Mouse (Mus musculus) fibroblast of lung, adult 2 months (primary cell): ENCODE measurements around the gene Gaa.
A peak's percentile ranks its signal among the peaks of the same experiment; 100 is the strongest.
"Not testable (repeated sequence)": the region's sequence is repeated elsewhere in the genome, so short reads cannot be mapped to it uniquely, and the experiment has no call there.

Experiments
- DNase-seq: peaks from one replicate; pipeline ENCODE4 v3.0.0-alpha.2; 2011; ENCODE audit warnings: low read depth

The Gaa gene

GRCm38 (mm10) chr11:119267768-119268556 lies at the start of gene Gaa:
TSS of gene Gaa (plus strand) at chr11:119267887.
- peak; percentile 93 for DNase-seq

GRCm38 (mm10) chr11:119219816-119220465 lies 47.7 kb upstream of the Gaa start:
- DNase-seq = no peak

- no peak for DNase-seq
Measured at GRCm38 (mm10) chr11:119221812-119222510, 45.7 kb upstream of the Gaa start.

GRCm38 (mm10) chr11:119223124-119223890 lies 44.4 kb upstream of the Gaa start:
- no peak for DNase-seq

- DNase-seq = no peak
Measured at GRCm38 (mm10) chr11:119224926-119225325, 42.8 kb upstream of the Gaa start.

GRCm38 (mm10) chr11:119225634-119226033 lies 42.1 kb upstream of the Gaa start:
- DNase-seq = no peak

GRCm38 (mm10) chr11:119227591-119227990 lies 40.1 kb upstream of the Gaa start:
- DNase-seq = no peak

GRCm38 (mm10) chr11:119228091-119228781 lies 39.5 kb upstream of the Gaa start, which contains the start of the genes Tbc1d16 and Ccdc40:
TSS of gene Tbc1d16 (minus strand) at chr11:119228499.
TSS of gene Ccdc40 (plus strand) at chr11:119228572.
- DNase-seq = no peak

- DNase-seq = no peak
Measured at GRCm38 (mm10) chr11:119228846-119229626, 38.7 kb upstream of the Gaa start.

GRCm38 (mm10) chr11:119234770-119235169 lies 32.9 kb upstream of the Gaa start:
- DNase-seq = no peak

GRCm38 (mm10) chr11:119235596-119235995 lies 32.1 kb upstream of the Gaa start:
- DNase-seq = no peak

GRCm38 (mm10) chr11:119236354-119236753 lies 31.3 kb upstream of the Gaa start:
- DNase-seq = no peak

- DNase-seq = no peak
Measured at GRCm38 (mm10) chr11:119237007-119237406, 30.7 kb upstream of the Gaa start.

GRCm38 (mm10) chr11:119237568-119238304 lies 30.0 kb upstream of the Gaa start:
- no peak for DNase-seq

GRCm38 (mm10) chr11:119238305-119238721 lies 29.4 kb upstream of the Gaa start:
- no peak for DNase-seq

- DNase-seq = no peak
Measured at GRCm38 (mm10) chr11:119239480-119239879, 28.2 kb upstream of the Gaa start.

GRCm38 (mm10) chr11:119245543-119245942 lies 22.1 kb upstream of the Gaa start:
- DNase-seq = not testable (repeated sequence)

GRCm38 (mm10) chr11:119249011-119249410 lies 18.7 kb upstream of the Gaa start:
- no peak for DNase-seq

GRCm38 (mm10) chr11:119250998-119251397 lies 16.7 kb upstream of the Gaa start:
- no peak for DNase-seq
